Mouse (Mus musculus) thymus, postnatal 10 days (tissue): Measurements from ENCODE around the gene Megf11.

Experiments
- DNase-seq, 2 experiments: peaks; one replicate each; pipeline ENCODE4 v3.0.0; 2021; ENCODE audit warnings: low spot score in 2 of 2

The Megf11 gene

DNA sequence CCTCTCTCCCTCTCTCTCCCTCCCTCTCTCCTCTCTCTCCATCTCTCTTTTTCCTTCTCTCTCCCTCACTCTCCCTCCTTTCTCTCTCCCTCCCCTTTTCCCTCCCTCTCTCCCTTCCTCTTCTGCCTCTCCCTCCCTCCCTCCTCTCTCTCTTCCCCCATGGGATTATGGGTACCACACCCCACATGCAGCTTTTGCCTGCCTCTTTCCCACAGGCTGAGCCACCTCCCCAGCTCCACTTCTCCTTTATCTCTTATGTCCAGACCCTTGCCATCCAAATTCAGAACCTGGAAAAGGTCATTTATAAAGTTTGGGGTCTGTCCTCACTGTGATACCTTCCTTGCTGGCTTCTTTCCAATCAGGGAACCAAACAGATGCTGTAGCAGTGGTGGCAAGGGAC lies 180.5 kb downstream of the Megf11 start:
- no peak for DNase-seq

DNA sequence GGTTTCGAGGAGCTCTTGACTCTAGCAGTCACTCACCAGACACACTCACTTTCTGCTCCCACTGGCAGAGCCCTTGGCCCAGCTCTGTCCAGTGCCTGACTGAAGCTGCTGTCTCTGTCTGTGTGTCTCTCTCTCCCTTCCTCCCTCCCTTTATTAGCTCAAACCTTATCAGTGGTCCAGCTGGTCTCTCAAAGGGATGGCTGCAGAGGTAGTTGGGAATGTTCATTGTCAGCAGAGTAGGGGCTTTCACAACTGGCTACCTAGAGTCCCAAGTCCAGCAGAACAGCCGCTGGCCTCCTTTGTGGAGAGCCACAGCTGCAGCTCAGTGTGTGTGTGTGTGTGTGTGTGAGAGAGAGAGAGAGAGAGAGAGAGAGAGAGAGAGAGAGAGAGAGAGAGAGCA lies 180.9 kb downstream of the Megf11 start:
- no peak for DNase-seq

DNA sequence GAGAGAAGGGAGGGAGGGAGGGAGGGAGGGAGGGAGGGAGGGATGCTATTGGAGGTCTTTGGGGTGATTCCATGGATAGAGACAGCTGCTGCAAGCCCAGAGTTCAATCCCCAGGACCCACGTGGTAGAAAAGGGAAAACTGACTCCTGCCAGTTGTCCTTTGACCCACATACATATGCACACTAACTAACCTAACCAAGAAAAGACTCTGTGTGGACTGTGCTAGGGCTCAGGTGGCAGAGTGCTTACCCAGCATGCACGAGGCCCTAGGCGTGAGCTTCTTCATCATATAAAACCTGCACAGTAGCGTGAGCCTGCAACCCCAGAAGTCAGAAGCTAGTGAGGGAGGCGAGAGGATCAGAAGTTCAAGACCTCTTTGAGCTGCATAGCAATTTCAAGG lies 182.1 kb downstream of the Megf11 start:
- no peak for DNase-seq

DNA sequence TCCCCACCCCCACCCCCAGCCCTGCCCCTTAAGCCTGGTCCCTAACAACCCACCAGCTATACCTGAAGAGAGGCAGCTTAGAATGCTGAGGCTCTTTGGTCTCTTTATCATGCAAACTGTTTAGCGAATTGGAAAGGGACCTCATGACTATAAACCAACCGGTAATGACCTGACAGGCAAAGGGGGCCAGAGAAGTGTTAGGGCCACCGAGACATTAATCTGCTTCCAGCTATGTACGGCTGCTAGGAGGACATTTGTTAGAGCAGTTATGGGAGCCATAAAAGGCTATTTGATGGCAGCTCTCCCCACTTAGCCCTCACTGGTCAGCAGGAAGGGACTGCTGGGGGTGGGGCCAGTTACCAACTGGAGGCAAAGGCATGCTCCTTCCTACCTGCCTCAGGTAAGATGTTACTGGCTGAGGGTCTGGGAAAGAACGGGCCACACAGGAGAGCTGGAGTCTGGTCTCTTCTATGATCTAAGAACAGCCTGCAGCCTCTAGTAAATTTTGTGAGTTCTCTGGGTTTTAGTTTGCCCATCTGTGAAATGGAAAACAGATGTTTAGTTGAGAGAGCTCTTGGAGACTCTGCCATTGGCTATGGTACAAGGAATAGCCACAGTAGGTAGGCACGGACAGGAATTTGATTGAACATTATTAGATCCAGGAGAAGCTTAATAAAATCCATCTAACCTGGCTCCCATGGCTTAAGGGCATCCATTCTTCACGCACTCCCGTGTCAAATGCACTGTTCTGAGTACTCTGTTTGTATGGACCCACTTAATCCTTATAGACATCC lies 183.2 kb downstream of the Megf11 start:
- no peak for DNase-seq

DNA sequence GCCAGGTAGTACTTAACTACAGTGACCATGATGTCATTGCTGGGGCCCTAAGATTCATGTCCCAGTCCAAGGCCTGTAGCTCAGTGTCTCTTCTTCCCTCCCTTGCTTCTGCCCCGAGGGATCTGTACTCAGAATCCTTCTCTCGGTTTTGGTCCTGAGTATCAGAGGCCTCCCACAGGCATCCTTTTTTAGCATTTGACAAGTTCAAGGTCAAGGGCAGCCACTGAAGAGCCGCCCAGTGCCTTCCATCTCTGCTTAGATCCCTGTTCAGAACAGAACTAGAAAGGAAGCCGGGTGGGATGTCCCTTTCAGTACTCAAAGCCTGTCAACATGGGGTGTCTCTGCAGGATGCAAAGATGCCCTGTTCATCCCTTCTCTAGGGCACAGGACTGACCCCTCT lies 185.0 kb downstream of the Megf11 start:
- no peak for DNase-seq

DNA sequence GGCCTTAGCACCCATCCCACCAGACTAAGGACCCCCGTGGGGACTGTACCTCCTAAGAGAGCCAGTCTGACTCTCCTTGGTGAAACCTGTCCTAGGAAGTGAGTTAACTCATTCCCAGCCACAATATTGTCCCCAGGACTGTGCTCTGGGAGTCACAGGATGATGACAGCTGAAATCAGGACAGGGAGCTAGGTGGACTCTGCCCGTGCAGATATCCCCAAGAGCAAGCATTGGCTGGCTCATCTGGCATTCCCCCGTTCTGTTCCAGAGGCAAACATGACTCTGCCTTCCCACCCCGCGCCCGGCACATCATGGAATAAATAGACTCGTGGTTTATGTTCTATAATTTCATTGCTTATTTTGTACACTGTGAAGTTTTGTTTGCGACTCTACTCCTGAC lies 185.7 kb downstream of the Megf11 start:
- DNase-seq: no peak

DNA sequence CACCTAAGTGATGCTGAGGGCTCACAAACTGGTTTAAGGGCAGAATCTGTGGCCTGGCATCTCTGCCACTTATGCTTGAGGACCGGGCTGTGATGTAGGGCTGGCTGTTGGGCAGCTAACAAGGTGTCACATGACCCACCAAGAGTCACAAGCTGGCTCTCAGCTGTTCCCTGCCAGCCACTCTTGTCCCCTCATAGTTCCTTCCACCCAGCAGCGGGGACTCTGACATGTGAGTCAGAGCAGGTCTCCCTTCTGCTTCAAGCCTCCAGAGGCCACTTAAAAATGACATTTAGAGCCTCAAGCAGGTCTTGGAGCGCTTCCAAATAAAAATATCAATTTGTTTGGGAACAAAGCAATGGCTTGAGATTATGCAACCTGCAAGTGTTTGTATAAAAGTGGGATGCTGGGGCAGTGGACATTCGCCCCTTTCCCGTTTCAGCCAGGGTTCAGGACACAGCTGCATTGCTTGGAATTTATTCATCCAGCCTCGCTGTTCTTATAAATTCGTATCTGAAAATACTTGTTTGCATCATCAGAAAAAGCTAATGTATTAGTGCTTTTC lies 187.3 kb downstream of the Megf11 start:
- DNase-seq: no peak

DNA sequence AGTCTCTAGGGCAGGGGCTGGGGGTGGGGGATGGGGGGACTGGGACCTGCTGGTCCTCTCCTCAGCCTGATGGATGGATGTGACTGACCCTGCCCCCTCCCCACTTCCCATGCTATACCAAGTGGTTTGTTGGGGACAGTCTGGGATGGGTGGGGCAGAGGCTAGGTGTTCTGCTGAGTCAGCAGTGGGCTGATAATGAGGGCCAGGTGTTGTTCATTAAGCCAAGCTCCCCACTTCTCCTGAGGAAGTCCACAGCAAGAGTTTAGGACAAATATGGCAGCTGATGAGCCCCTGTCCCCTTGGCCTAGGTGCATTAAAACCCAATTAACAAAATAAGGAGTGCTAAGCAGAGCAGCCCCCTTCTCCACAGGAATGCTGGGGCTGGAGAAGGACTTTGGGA lies 190.2 kb downstream of the Megf11 start:
- DNase-seq: no peak

DNA sequence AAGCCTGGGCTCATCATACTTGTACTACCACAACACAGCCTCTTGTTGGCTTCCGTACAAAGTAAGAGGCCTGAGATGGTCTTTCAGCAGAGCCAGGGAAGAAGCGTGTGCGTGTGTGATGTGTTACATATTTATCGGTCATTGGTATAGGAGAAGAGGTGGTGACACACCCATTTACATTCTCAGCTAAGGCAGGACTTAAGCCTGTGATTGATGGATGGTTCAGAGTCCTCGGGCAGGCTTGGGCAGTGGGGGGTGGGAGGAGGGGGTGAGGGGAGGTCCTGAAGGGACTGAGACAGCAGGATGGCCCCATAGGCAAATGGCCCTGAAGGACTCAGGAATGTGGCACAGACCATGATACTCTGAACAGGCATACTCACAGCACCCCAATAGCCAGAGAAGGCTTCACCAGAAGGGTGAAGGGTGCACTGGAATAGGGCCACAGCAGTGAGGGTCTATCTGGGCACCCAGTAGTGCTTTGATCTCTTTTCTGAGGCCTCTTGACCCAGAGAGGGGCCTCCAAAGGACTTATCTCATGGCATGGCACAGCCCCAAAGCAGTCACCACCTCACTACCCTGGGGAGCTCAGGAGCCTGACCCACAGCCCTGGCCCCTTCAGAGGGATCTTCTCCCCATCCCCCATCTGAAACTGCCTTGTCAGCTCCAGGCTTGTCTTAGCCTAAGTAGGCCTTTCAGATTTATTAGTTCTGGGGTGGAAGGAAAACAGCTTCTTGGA lies 190.9 kb downstream of the Megf11 start:
- no peak for DNase-seq

DNA sequence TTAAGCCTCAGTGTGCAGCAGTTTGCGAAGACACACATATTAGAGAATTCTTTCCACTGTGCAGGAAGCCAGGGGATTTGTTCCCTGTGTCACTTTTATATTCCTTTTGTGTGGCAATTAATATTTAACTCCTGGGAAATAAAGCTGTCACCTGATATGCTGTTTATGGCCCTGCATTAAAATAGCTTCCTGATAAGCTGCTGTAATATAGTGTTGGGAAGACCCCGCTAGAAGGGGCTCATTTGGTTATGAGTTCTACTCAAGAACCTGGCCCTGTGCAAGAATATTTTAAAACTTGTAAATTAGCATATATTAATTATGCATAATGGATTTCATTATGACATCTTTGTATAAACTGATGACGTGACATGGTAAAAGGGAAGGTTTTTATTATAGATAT lies 191.7 kb downstream of the Megf11 start:
- DNase-seq: no peak

DNA sequence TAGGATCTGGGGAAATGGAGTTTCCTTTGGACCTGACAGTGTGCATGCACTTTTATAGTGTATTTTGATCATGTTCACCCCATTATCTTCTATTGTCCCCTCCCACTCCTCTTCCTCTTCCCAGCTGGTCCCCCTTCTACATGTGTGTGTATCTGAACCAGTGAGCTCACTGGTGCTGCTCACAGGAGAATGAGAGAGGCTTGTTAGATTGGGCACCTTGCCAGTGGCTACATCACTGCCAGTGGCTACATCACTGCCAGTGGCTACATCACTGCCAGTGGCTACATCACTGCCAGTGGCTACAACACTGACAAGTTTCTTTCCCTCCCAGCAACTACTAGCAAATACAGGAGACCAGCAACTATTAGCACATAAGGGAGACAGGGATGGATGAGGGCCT lies 192.6 kb downstream of the Megf11 start:
- no peak for DNase-seq

DNA sequence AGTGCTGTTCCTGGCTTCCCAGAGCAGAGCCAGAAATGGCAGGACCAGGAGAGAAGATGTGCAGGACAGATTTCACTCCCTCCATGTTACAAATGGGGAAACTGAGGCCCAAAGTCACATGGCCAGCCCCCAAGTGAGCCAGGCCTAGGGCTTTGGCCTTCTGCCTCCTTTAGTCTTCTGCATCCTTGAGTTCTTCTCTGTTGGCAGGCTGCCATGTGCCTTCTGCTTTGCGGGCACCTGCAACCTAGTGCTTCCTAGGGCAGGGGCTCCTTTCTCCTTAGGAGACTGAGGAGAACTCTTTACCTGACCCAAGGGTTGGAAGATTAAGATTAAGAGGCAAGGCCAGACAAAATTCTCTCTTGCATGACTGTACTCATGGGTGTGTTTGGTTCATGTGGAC lies 193.9 kb downstream of the Megf11 start:
- DNase-seq: no peak

DNA sequence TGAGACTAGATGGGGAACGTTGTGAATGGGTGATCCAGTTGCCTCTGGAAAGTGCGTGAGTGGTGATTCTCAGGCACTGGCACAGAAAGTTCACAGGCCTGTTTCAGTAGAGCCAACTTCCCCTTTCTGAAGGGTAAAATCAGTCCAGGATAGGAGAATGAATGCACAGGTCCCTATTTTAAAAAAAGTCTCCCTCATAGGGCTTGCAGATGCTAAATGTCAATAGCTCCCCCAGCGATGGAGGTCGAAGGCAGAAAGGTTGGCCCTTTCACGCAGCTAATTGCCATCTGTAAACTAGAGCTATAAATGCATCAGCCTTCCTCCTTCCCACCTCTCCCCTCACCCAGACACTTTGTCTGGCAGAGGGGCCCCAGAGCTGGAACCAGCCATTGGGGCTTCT lies 200.9 kb downstream of the Megf11 start:
- DNase-seq: no peak

DNA sequence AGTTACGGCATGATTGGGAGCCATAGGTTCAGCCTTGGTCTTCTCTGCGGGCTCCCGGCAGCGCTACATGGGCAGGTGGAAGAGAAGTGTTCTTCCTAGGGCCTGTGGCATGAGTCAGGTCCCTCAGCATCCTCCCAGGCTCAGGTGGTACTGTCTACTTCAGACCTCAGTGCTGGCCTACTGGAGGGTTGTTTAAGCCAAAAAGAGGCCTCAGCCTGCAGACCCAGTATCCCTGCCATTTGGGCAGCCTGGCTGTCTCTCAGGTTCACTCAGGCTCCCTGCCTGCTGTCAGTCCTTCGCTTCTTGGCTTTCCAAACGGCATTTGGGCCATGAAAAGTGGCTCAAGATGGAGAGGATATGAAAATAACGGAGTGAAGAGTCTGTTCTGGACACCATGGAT lies 202.6 kb downstream of the Megf11 start:
- DNase-seq: no peak

DNA sequence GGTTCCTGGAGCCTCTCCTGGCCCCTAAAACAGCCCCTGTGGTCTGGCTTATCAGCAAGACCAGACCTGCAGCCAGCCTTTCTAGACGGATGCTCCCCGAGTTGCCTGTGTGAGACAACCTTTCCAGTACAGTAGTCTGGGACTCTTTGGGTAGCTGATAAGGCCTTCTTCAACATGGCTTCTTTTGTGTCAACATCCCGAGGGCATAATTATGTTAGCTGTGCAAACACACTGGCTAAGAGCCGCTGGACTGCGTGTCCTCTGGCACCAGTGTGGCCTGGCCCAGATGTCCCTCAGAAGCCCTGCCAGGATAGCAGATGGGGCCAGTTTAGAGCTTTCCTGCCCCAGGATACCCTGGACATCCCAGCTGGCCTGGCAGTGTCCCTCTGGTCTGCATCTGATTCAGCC lies 205.2 kb downstream of the Megf11 start:
- DNase-seq: no peak

DNA sequence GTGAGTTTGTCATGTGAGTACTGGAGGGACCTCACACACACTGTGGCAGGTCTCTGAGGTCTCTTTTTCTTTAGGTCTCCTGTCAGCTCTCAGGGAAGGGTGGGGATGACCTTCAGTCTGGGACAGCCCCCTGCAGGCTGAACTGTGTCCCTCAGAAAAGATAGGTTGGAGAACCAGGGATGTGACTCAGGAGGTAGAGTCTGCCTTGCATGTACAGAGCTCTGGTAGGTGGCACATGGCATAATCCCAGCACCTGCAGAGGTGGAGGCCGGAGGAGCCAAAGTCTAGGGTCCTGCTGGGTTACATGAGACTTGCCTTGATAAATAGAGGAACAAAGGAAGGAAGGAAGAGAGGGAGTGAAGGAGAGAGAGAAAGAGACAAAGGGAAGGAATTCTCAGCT lies 206.0 kb downstream of the Megf11 start:
- DNase-seq: no peak

DNA sequence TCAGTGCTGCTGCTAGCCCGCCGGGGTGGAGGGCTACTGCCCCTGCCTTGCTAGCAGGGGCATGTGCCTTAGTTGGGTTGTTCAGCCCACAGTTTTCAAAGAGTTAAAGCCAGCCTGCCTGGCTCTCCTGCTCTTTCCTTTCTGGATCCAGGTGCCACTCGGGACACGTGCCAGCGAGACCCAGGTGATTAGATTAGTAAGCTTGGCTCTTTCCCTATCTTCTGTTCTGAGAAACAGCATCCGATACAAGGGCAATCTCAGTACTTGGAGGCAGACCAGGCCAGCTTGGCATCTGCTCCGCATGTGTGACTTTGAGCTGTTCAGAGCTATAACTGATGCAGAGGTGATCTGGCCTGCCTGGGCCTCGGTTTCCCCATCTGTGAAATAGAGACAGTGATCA lies 209.0 kb downstream of the Megf11 start:
- DNase-seq: no peak

DNA sequence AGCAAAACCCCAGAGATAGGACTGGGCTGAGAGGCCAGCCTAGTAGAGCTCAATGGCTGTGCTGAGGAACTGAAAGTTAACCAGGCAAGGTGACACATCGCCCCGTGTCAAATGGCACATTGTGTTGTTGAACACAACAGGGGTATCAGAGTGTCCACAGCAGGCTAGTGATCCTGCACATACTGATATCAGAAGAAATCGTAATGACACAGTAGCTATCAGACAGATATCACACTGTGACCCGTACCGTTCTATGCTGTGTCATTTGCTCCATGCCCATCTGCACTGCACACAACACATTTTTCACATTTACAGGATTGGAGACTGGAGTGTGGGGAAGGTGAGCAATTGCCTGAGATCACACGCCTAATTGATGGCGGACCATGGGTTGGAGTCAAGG lies 213.0 kb downstream of the Megf11 start:
- DNase-seq: no peak

DNA sequence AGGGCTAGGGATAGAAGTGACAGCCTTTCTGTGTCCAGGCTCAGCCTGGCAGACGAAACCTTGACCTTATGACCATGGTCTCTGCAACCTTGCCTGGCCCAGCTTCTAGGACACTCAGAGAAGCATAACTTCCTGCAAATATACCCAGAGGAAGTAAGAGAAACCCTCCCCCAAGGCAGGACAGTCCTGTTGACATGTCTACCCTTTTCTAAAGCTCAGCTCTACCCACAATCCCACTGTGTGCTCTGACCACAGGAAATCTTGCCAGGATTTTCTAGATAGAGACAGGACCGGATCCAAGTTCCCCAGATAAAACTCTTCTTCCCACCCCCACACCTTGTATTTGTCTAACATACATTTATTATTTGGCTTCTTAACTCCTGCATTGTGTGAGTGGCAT lies 215.3 kb downstream of the Megf11 start:
- no peak for DNase-seq

DNA sequence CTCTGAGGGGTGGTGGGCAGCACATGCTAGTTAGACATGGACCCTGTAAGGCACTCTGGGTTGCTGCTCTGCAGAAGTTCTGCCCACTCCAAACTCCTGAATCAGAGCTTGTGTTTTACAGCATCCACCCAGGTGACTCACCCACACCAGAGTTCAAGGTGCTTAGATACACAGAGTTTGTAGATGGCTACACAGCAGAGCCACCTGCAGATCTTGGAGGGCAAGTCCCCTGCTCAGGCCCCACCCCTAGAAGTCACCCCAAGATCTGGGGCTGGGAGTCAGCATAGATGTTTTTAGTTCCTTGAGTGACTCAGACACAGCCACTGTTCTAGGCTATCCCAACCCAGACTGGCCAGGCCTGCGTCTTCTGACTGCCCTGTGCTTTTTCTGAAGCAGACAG lies 217.5 kb downstream of the Megf11 start:
- DNase-seq: no peak

DNA sequence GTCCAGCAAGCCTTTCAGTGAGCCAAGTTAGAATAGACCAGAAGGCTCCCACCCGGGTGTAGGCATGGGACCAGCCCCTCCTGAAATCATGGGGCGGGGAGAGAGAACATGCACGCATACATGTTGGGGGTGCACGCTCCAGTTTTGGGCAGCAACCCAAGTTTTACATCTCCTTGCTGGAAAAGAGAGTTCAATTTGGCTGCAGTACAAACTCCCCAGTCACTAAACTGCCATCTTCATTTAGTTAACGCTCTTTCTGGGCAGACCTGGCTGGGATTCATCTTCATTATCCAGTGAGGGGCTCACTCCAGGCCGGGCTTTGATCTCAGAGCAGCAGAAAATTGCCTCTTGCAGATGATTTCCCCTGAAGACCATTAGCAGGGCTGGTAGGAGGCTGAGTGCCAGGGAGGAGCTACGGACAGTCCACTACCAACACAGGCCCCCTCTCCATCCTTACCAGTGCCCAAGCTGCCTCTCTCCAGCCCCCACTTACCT lies 218.8 kb downstream of the Megf11 start:
- DNase-seq: no peak

DNA sequence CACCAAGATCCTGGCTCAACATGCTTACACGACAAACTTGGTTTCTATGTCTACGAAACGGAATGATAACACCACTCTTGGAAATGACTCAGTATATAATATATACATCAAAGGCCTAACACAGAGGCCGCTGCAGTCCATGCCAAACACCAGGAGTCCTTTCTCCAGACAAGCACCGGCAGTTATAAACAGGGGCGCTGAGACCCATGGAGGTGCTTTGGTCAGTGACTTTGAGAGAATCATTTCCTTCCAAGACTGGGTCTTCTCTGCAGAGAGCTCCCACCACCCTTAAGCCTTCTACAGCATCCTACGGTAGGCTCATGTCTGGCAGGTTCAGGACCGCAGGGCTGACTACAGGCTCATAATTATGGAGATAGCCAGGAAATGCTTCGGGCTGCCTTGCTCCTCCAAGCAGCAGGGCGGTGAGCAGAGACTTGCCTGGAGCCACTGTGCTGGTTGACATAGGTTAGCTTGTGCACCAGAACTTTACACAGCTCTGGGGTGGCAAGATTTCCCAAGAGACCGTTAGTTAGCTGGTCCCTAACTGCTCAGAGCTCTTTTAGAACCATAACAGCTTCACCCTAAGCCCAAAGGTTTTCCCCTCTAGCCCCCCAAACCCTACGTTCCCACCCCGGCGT lies 219.8 kb downstream of the Megf11 start:
- DNase-seq: no peak
